Mouse (Mus musculus) MEL (cell line): ENCODE results near the gene Man2a1.

ENCODE experiments used
- POLR2A ChIP-seq, 2 experiments: IDR thresholded peaks; 2 replicates each; pipeline ENCODE4 v1.6.1; 2011 to 2012; ENCODE audit warnings: low read length in 2 of 2, mild to moderate bottlenecking in 2 of 2, control low read depth in 1 of 2, improper control_type of control experiment in 1 of 2, low read depth in 1 of 2, moderate library complexity in 1 of 2; ENCODE audit not compliant: control insufficient read depth in 1 of 2, insufficient read depth in 1 of 2, poor library complexity in 1 of 2
- USF1 ChIP-seq: IDR thresholded peaks from 2 replicates; pipeline ENCODE4 v1.6.1; 2014; ENCODE audit warnings: low read depth, mild to moderate bottlenecking, inconsistent platforms, low read length, improper control_type of control experiment, moderate library complexity
- ZKSCAN1 ChIP-seq: IDR thresholded peaks from 2 replicates; pipeline ENCODE4 v1.6.1; 2012; ENCODE audit warnings: low read depth, mild to moderate bottlenecking, inconsistent platforms, low read length, improper control_type of control experiment, moderate library complexity

DNA sequence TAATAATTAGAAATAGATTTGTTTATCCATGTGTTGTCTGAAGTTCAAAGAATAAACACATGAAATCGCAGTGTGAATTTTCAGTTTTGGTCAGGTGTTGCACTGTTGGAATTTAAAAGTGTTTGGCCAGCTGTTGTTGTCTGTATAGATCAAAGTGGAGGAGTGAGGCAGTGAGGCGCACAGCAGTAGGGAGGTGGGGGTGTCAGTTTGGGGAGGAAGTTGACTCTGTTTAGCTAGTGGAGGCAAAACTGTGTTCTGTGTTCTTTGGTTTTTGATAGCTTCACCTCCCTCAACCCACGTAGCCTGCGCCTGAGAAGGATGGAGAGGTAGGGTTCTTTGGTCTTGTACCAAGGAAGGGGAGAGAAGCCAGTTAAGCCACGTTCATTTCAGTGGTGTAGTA lies 28.3 kb downstream of the Man2a1 start:
- TF ChIP-seq ZKSCAN1 (no peak), POLR2A (IDR thresholded peaks at IDR 0.05; ENCODE audit: control insufficient read depth in 1 of 2, insufficient read depth in 1 of 2, low read depth in 1 of 2, low read length in 2 of 2, poor library complexity in 1 of 2) (no peak), USF1 (no peak)
